Mouse (Mus musculus) erythroblast, embryonic 14.5 days (primary cell): ENCODE data around the gene Ppp6r2.

ENCODE experiments used
- GATA1 ChIP-seq: IDR thresholded peaks from 2 replicates; pipeline ENCODE4 v1.6.1; 2012; ENCODE audit warnings: low read length, inconsistent platforms, mixed read lengths
- TAL1 ChIP-seq: IDR thresholded peaks from 3 replicates; pipeline ENCODE4 v1.6.1; 2012; ENCODE audit warnings: low read length, inconsistent platforms, mixed read lengths

DNA sequence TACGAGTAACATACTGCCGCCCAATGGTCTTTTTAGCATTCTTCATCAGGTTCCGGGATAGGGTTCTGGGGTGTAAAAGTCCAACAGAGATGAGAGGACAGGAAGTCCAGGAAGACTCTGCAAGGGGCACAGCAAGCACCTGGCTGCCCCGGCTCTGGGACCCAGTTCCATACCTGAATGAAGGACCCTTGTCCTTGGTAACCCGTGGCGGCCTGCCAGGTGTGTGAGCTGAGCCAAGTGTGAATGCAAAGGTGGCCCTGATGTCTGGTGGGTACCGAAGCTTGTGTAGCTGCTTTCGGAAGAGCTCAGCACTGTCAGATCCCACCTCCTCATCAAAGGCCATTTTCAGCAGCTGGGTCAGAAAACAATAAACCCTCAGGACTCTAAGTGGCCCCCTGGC is 89.2 kb downstream of the Ppp6r2 start:
- no peak for TF ChIP-seq TAL1
- no peak for TF ChIP-seq GATA1
